Mouse (Mus musculus): ENCODE measurements at regions not wholly inside any gene's neighbourhood (a gene's known extent, or its start where the extent isn't known, plus 50 kb on each side); places are given as distances from the start of the nearest gene placed in this dataset.

- DNase-seq, result no peak
Measured at GRCm38 (mm10) chr16:24341736-24342135, 51.6 kb upstream of the Lpp start.

GRCm38 (mm10) chr16:24340646-24341045 is 52.7 kb upstream of the Lpp start:
- DNase-seq, result no peak

DNA sequence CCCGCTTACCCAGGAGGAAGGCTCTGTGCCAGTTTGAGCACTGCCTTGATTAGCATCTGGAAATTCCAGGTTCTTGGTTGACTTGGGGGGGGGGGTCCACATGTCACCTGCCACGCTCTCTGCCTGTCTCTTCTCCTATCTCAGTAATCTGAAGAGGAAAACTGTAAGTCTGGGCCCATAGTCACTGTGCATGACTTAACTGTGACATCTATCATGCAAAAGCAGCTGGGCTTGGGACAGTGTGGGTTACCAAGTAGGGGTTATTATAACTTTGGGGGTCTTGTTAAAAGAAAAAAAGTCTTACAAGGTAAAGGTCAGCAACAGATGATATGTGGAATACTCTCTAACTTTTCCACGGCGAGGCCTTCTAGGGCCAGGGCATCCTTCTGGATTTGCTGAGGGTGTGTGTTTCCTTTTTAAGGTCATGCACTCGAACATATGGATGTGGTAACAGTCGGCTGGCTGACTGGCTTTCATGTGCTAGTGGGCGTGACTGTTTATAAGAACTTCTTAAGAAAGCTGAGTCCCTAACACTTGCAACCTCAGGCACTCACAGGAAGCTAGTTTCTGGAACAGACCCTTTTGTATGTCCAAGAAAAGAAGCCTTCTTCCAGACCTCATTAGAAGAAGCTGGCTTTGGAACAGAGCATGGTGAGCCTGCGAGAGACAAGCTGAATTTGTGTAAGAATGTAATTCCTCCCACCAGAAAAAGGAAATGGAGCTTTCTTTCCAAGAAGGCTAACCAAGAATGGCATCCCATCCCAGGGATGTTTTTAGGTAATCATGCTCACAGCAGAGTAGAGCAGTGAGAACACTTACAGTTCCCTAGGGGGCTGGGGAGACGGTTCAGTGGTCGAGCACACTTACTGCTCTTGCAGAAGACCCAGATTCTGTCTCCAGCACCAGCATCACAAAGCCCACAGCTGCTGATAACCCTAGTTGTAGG is 53.7 kb upstream of the Lpp start:
- no peak for DNase-seq

GRCm38 (mm10) chr16:24338404-24338803 is 54.9 kb upstream of the Lpp start:
- DNase-seq, result no peak

- DNase-seq, result no peak
Measured at GRCm38 (mm10) chr16:24334389-24334788, 58.9 kb upstream of the Lpp start.

- DNase-seq, result no peak
Measured at GRCm38 (mm10) chr16:24331446-24332020, 61.8 kb upstream of the Lpp start.

- no peak for DNase-seq
Measured at GRCm38 (mm10) chr16:24326571-24326970, 66.7 kb upstream of the Lpp start.

DNA sequence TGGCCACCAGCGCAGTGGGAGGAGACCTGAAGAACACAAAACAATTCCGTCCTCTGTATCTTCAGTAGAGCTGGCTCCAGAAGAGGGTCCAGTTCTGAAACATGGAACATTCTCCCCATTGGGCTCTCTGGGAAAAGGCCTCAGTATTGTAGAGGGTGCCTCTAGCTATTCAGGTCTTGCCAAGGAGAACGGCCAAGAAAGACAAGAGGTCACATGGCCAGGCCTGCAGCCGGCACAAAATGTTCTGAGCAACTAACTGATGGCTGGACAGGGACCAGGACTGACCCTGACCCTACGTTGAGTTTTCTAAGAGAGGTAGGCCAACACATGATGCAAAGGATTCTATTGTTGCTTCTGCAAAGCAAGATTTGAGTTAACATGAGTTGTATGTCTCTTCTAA is 67.3 kb upstream of the Lpp start:
- no peak for DNase-seq

DNA sequence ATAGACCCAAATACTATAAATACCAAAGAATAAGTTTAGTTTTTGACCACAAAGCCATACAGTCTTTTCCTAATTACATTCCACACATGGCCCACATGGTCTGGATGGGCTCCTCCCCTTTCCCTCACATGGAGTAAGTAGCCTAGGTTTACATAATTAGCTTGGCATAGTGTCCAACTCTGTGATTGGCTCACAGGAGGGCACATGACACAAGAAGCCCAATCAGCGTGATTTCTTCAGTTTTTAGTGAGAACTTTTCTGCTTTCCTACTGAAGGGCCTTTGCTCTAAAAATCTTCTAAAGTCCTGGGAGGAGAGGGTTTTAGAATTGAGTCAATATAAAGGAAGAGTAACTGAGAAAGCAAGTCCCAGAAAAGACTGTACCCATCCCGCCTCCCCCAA is 68.4 kb upstream of the Lpp start:
- no peak for DNase-seq

DNA sequence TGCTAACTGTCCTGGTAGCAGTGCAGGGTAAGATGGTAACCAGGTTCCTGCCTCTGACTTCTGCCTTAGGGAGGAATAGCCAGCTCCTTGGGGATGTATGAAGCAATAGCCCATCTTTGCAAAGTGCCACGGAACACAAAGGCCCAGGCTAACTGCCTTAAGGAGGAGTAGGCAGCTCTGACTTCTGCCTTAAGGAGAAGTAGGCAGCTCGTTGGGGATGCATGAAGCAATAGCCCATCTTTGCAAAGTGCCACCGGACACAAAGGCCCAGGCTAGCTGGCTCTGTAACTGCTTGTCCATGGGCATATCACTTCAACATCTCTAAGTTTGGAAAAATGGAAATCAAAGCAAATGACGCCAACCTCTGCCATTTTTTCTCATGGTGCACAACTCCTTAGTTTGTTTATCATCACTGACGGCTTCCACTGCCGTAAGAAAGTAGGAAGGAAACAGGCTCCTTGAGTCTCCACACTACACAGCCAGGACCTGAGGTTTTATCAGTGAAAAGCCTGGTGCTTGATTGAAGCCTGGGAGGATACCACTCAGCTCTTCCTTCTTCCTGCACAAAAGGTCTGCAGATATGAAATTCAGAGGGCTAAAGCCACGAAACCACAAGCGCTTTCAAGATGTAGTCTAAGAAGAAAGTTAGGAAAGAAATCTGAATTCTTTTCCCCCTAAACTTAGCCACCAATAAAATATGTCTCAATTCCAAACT is 74.4 kb upstream of the Lpp start:
- DNase-seq, result no peak

GRCm38 (mm10) chr16:24313544-24314326 is 79.6 kb upstream of the Lpp start:
- DNase-seq, result peak; percentile 59

GRCm38 (mm10) chr16:24305391-24305790 is 87.9 kb upstream of the Lpp start:
- DNase-seq, result no peak

DNA sequence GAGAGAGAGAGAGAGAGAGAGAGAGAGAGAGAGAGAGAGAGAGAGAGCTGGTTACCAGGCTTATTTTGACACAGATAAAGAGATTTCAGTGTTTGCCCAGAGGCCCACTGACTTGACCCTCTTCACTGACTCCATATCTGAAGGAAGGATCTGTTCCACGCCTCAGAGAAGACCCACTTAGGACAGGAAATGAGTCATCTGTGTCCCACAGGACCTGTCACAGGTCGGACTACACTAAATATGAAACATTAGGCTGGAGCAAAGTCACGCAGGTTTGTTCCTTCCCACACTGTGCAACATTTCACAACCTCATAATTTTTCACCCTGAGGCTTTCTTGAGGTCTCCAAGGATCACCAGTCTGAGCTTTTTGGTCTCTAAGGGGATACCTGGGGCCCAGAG is 96.5 kb upstream of the Lpp start:
- DNase-seq, result no peak

DNA sequence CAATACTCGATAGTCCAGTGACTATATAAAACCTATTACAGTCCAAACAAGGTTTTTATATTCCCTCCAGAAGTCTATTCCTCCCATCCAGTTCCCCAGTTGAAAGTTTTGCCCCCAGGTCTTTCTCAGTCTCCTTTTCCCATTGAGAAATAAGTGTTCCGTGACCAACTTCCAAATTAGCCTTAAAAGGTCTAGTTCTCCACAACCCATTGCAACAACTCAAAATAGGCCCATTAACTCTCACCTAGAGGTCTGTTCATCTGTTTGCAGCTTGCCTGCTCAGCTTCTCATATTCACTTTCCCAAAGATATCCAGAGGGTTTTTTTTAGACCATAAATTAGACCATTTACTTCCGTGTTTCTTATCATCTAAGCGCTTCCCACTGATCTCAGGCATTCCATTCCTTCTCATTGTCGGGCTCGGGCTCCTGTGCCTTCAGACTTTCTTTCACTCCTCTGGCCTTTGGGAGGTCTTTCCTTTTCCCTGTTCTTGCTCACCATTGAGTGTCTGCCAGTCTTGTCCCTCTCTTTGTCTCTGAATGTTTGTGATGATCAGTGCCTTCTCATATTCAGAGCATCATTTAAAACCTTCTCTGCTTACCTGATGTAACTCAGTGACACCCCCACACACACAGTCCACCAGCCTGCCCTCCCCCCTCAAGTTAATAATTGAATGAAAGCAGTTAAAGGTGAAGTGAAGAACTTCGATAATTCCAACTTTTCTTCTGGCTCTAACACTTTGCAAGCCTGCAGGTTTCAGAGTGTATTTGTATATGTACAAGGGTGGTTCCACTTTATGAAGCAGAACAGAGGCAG is 97.5 kb upstream of the Lpp start:
- no peak for DNase-seq

DNA sequence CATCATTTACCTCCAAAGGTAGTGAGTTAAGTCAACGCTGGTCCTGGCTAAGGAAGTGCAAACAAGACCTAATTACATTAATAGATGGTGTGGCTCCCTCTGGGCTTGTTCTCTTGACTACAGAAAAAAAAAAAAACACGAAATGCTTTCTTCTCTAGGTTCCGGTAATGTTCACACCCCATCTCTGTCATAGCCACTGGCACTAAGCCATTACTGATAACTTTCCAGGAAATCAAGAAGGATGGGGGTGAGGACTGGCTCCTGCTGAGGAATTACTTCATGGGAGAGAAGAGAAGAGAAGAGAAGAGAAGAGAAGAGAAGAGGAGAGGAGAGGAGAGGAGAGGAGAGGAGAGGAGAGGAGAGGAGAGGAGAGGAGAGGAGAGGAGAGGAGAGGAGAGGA is 109.1 kb upstream of the Lpp start:
- DNase-seq, result peak; percentile 8

- DNase-seq, result peak; percentile 76
Measured at GRCm38 (mm10) chr16:24282194-24282683, 111.1 kb upstream of the Lpp start.

GRCm38 (mm10) chr16:24281561-24281960 is 111.7 kb upstream of the Lpp start:
- DNase-seq, result no peak

DNA sequence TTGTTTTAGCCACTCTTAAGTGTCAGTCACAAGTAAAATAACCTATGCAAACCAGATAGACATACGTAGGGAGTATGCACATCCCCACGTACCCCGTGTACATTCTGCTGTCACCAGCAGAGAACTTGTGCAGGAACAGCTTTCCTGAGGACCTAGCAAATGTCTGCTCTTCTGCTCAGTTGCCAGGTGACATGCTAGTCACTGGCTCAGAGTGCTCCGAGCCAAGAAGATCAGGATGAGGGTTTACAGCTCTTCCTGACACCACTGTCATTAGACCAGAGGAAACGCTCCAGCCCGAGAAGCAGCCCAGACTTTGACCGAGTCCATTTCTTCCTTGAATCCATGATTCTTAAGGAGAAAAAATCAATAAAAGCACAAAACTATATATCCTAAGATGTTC is 115.5 kb upstream of the Lpp start:
- no peak for DNase-seq

DNA sequence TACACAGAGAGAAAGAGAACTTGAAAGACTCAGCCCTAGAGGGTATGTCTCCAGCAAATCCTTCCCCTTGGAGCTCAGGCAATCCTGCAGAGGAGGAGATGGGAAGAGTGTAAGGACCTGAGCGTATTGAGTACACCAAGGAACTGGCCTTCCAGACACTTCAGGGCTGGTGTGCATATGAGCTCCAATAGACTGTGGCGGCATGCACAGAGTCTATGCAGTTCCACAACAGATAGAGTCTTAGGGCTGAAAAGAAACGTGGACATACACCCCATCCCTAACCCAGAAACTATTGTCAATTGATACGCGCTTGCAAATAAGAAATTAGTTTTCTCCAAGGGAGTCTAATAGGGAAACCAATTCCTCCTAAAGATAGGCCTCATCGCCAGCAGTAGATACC is 130.6 kb upstream of the Lpp start:
- DNase-seq, result no peak

- no peak for DNase-seq
Measured at GRCm38 (mm10) chr16:24259711-24260230, 133.5 kb upstream of the Lpp start.

DNA sequence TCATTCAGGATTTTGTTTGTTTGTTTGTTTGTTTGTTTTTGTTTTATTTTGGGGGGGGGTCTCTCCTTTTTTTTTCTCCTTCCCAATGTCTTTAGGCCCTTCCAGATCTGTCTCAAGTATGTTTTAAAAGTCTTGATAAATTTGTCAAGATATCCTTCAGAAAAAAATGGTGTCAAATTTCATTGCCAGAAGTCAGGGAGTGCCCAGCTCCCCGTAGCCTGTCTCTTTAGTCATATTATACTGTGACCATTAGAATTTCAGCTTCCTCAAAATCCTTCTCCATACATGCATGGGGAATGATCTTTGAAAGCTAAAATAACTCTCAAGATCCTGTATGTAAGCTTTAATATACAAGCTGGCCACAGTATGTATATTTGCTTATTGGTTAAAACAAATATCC is 134.3 kb upstream of the Lpp start:
- DNase-seq, result no peak

Data from adrenal gland, adult 8-10 months (tissue).